In genomic region chr17:85484015-85484414, GRCm38 (mm10) we compare ENCODE assay signal across 24 mouse cellular contexts.
"Had no signal": no experiment of that assay in that cellular context is flagged by ENCODE, and none has a peak within 500 bp of the region (broad histone marks: within the 10 kb centered on the region; RNA-seq: fewer than 3 reads in every experiment).

No protein-coding gene starts in this region.

- H3K4me3 ChIP-seq: limb, embryonic 13.5 days; liver, embryonic 12.5 days; liver, embryonic 15.5 days; lung, embryonic 15.5 days; megakaryocyte, embryonic 14.5 days; midbrain, embryonic 10.5 days; neural tube, embryonic 13.5 days; stomach, embryonic 15.5 days had no signal

- H3K9ac ChIP-seq: limb, embryonic 13.5 days; liver, embryonic 12.5 days; liver, embryonic 15.5 days; lung, embryonic 15.5 days; neural tube, embryonic 13.5 days; stomach, embryonic 15.5 days had no signal

- ATAC-seq: liver, embryonic 12.5 days had no signal

- H3K27ac ChIP-seq: limb, embryonic 13.5 days; liver, embryonic 12.5 days; liver, embryonic 15.5 days; lung, embryonic 15.5 days; midbrain, embryonic 10.5 days; neural tube, embryonic 13.5 days; stomach, embryonic 15.5 days had no signal

- H3K9me3 ChIP-seq: limb, embryonic 13.5 days; liver, embryonic 12.5 days; liver, embryonic 15.5 days; lung, embryonic 15.5 days; megakaryocyte, embryonic 14.5 days; midbrain, embryonic 10.5 days; neural tube, embryonic 13.5 days; stomach, embryonic 15.5 days had no signal

- DNase-seq: kidney, adult 18-20 months; kidney, adult 9 months; kidney, postnatal 14 days; kidney, postnatal 4 days; left cerebral cortex, postnatal 4 days; liver; lung, adult 18-20 months; lung, postnatal 10 days; lung, postnatal 36 days; midbrain, embryonic 14.5 days; right cerebral cortex, adult 18-20 months; right cerebral cortex, postnatal 14 days; right cerebral cortex, postnatal 4 days; thymus, adult 2 months; thymus, postnatal 14 days; thymus, postnatal 4 days had no signal

- H3K36me3 ChIP-seq: limb, embryonic 13.5 days; liver, embryonic 12.5 days; liver, embryonic 15.5 days; lung, embryonic 15.5 days; midbrain, embryonic 10.5 days; neural tube, embryonic 13.5 days; stomach, embryonic 15.5 days had no signal

- H3K4me2 ChIP-seq: limb, embryonic 13.5 days; liver, embryonic 12.5 days; liver, embryonic 15.5 days; lung, embryonic 15.5 days; neural tube, embryonic 13.5 days; stomach, embryonic 15.5 days had no signal

- H3K4me1 ChIP-seq: megakaryocyte, embryonic 14.5 days had no signal
